Mouse (Mus musculus) embryonic facial prominence, embryonic 11.5 days (tissue): ENCODE measurements around the gene Zdhhc19. TPM values are rescaled to one million over a fixed set of nuclear protein-coding genes. Genes with fewer than 3 reads are reported as not detected.

Source experiments
- ATAC-seq: fragments of 200-750 bp; cut with Nextera tagmentation; replicated peaks from 2 replicates; pipeline ENCODE4 v1.8.0; 2017; ENCODE audit warnings: low read depth; ENCODE audit not compliant: insufficient number of reproducible peaks, low FRiP score, low TSS enrichment
- DNase-seq: peaks from one replicate; pipeline ENCODE4 v3.0.0-alpha.2; 2015; ENCODE audit warnings: low spot score
- H3K27ac ChIP-seq: fragments of 300-500 bp; sonication (generic); replicated peaks from 2 replicates; pipeline ENCODE4 v1.5.1; 2014; ENCODE audit warnings: mild to moderate bottlenecking, low read depth, low read length, control low read depth
- H3K27me3 ChIP-seq: fragments of 300-500 bp; sonication (generic); 2 replicates; pipeline ENCODE4 v1.6.1; 2014; ENCODE audit warnings: mild to moderate bottlenecking, low read length, moderate library complexity, mixed read lengths; ENCODE audit not compliant: control insufficient read depth, insufficient read depth
- H3K36me3 ChIP-seq: fragments of 300-500 bp; sonication (generic); replicated peaks from 2 replicates; pipeline ENCODE4 v1.6.1; 2014; ENCODE audit warnings: low read depth, mild to moderate bottlenecking, low read length, moderate library complexity, mixed read lengths; ENCODE audit not compliant: control insufficient read depth, insufficient read depth
- H3K4me1 ChIP-seq: fragments of 300-500 bp; sonication (generic); 2 replicates; pipeline ENCODE4 v1.6.1; 2014; ENCODE audit warnings: low read length, mixed read lengths; ENCODE audit not compliant: control insufficient read depth, insufficient read depth
- H3K4me2 ChIP-seq: fragments of 300-500 bp; sonication (generic); 2 replicates; pipeline ENCODE4 v1.6.1; 2014; ENCODE audit warnings: low read depth, mild to moderate bottlenecking, control low read depth, low read length, moderate library complexity
- H3K4me3 ChIP-seq: fragments of 300-500 bp; sonication (generic); 2 replicates; pipeline ENCODE4 v1.5.1; 2014; ENCODE audit warnings: low read depth, low read length, control low read depth
- H3K9ac ChIP-seq: fragments of 300-500 bp; sonication (generic); replicated peaks from 2 replicates; pipeline ENCODE4 v1.6.1; 2014; ENCODE audit warnings: mild to moderate bottlenecking, control low read depth, low read length
- H3K9me3 ChIP-seq: fragments of 300-500 bp; sonication (generic); replicated peaks from 2 replicates; pipeline ENCODE4 v1.6.1; 2016; ENCODE audit warnings: mild to moderate bottlenecking, low read length, inconsistent platforms, mixed read lengths; ENCODE audit not compliant: control insufficient read depth
- WGBS: fragments of 180-500 bp; shearing (Covaris S2); extraction: QIAGEN DNeasy Blood & Tissue Kit; methylation state at CpG from one replicate; pipeline ENCODE4 v1.1.7; 2014; 5-methylcytosine and 5-hydroxymethylcytosine counted together
- polyA plus RNA-seq: library from polyadenylated mRNA; unstranded; fragments of >200 nt; fragmentation: Nextera tagmentation; extraction: Ambion mirVana; gene quantifications from 2 replicates; pipeline ENCODE4 v1.2.1, GENCODE M21; 2014

Gene Zdhhc19
- polyA plus RNA-seq, 1 experiment from 2014 or later, result not detected

DNA sequence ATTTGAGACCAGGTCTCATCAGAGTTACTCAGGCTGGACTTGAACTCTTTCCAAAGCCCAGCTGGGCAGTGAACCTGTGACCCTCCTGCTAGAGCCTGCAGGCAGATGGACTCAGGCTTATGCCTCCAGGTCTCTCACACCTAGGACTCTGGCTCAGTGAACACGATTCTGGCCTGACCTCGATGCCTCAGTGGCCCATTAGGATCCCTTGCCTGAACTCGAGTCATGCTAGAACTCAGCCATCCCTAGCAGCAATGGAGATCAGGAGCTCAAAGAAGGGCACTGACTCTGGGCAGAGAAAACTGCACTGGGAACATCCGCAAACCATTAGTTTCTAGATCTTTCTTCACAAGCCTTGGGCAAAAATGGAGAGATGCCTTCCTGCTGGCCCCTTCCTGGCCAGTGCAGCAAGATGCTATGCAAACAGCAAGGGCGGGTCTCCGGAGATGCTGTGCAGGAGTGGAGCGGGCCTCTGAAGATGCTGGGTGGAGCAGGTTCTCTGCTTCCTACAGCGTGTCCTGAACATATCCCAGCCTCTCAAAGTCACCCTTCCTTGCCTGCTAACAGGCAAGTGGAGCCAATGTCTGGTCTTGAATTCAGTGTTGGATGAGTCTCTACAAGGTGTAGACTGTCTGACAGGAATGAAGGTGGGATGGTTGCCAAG, 15.9 kb downstream of the Zdhhc19 start:
- Histone ChIP-seq H3K27ac (no peak overlapping the region), H3K9me3 (no peaks in the 10 kb centered on the region), H3K27me3 (no peaks in the 10 kb centered on the region), H3K36me3 (no peaks in the 10 kb centered on the region), H3K4me3 (no peak overlapping the region), H3K9ac (no peak overlapping the region), H3K4me1 (no peaks in the 10 kb centered on the region), H3K4me2 (no peak overlapping the region)
- no peak for DNase-seq
- WGBS, result 91% methylated on average over 8 of the region's 8 CpGs
- ATAC-seq, result no peak

DNA sequence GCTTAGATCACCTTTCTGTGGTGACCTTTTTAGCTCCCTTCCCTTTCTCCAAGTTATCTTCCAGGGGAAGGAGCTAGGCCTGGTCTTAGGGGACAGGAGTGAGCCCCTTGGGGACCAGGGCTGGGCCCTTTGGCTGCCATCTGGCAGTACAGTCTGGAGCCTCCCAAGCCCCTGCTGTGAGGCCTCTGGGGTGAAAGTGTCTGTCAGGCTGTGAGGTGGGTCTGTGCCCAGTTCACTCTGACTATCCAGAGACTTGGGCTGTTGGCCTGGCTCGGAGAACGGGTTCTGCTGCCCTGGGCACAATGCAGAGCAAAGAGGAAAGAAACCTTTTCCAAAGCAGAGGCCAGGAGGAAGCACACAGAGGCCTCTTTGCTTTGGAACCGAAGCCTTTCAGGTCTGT, 16.9 kb downstream of the Zdhhc19 start:
- Histone ChIP-seq H3K4me1 (no peaks in the 10 kb centered on the region), H3K27me3 (no peaks in the 10 kb centered on the region), H3K36me3 (no peaks in the 10 kb centered on the region), H3K9me3 (no peaks in the 10 kb centered on the region), H3K4me3 (no peak overlapping the region), H3K27ac (no peak overlapping the region), H3K4me2 (no peak overlapping the region), H3K9ac (no peak overlapping the region)
- ATAC-seq (no peak), DNase-seq (no peak)
- 77% methylated on average over 3 of the region's 3 CpGs for WGBS

DNA sequence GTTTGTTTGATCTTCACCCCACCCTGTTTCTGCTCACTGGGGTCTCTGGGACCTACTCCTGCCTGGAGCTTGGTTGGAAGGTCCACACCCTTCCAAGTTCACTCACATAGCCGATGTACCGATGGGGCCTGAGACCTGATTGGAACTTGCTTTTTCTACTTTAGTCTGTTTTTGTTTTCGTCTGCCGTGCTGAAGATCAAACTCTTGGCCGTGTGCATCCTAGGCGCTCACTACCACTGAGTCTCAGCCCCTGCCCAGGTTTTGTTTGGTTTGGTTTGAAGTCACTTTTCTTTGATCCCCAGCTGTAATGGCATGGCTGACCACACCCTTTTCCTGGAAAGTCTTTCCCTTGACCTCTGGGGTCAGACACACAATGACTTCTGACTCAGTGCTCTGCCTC, 17.3 kb downstream of the Zdhhc19 start:
- no peak overlapping the region for H3K4me2 ChIP-seq
- WGBS, result 77% methylated on average over 6 of the region's 6 CpGs

DNA sequence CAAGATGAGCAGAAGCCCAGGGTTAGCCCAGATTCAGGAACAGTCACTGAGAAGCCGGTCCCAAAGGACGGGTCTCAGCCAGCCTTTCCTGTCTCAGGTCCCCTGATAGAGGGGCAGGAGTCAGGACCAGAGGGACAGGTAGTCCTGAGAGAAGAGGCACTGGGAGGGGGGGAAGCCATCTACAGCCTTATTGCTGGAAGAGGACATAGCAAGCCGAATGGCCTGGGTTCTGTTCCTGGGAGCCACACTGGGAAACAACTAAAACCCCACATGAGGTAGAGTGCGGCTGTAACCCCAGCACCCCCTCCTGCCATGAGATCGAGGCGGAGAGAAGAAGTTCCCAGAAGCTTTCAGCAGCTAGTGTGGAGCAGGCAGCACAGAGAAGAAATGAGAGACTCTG, 17.9 kb downstream of the Zdhhc19 start:
- Histone ChIP-seq H3K9ac (no peak overlapping the region), H3K4me2 (no peak overlapping the region), H3K4me1 (no peaks in the 10 kb centered on the region), H3K27ac (no peak overlapping the region), H3K4me3 (no peak overlapping the region), H3K27me3 (no peaks in the 10 kb centered on the region), H3K36me3 (no peaks in the 10 kb centered on the region), H3K9me3 (no peaks in the 10 kb centered on the region)
- ATAC-seq, result no peak
- 90% methylated on average over 6 of the region's 6 CpGs for WGBS
- DNase-seq, result no peak

More for the DNA sequence above, 17.3 kb downstream of the Zdhhc19 start:
- ATAC-seq (no peak), DNase-seq (no peak)
- Histone ChIP-seq H3K4me3 (no peak overlapping the region), H3K9me3 (no peaks in the 10 kb centered on the region), H3K27me3 (no peaks in the 10 kb centered on the region), H3K9ac (no peak overlapping the region), H3K4me1 (no peaks in the 10 kb centered on the region), H3K27ac (no peak overlapping the region), H3K36me3 (no peaks in the 10 kb centered on the region)

DNA sequence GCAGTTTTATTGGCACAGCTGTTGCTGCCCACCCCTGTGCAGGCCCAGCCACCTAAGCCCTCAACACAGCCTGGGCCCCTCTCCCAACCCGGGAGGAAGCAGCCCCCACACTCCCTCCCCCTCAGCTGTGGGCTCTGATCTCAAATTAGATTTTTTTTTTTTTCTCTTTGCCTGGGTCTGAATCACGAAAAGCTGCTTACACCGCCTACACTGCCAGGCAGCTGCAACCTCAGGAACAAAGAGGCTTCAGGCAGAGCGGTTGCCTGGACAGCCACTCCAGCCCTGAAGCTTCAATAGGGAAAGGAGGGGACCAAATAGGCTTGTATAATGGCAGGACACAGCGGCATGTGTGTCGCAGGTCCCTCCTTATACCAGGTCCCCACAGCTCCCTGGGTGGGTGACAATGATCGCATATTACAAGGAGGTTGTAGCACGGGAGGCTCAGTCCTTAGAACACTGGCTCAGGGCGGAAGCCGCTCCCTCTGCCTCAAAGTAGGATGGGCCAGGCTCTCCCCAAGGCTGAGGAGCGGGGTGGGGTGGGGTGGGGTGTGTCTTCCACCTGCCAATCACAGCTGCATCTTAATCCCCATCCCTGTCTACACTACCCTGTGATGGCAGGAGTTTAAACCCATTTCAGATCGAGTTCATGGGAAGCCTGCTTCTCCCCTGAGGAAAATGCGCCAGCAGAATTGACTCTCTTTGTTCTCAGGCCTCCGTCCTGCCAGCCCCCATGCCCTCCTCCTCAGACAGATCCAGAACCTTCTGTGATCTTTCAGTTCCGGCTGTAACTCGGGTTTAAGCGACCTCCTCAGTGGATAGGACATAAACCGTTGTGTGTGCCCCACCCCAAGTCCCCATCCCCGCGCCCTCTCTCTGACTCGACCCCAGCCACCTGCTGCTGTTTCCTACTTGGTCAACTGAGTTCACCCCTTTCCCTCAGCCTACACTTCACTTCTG, 20.2 kb downstream of the Zdhhc19 start:
- DNase-seq (peak; percentile 75), ATAC-seq (peak; percentile 90)
- Histone ChIP-seq H3K4me1 (no peaks in the 10 kb centered on the region), H3K27ac (peak overlapping the region; percentile 88), H3K4me3 (0 out of 2 replicates have a peak overlapping the region, but pooled peaks have one; percentile 7), H3K9me3 (no peaks in the 10 kb centered on the region), H3K4me2 (peak overlapping the region; percentile 39), H3K27me3 (no peaks in the 10 kb centered on the region), H3K36me3 (no peaks in the 10 kb centered on the region), H3K9ac (peak overlapping the region; percentile 68)
- 17% methylated on average over 21 of the region's 21 CpGs for WGBS

DNA sequence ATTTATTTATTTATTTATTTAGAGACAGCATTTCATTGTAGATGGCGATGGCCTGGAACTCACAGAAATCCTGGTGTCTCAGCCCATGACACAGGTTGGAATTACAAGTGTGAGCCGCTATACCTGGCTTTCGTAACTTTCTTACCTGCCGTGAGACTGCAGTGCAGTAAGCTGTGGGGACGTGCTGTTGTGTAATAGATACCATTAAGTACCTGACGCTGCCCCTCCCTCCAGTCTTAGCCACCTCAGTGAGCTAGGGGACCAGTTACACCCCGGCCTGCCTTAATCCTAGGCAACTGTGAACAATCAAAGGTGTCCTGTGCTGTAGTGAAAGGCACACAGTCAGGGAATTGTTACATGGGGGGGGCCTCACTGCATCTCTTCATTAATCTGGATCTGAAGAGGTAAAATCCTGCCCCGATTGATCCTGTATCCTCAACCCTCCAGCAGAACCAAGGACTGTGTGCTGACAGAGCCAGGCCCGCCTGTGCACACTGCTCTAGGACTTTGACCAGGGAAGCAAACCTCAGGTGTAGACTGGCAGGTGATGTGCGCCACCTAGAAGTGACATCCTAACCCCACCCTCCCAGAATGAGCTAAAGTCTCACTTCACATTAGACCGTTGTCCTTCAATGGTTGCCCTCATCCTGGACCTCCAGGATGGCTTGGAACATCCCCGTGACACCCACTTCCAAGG, 21.9 kb downstream of the Zdhhc19 start:
- Histone ChIP-seq H3K9me3 (no peaks in the 10 kb centered on the region), H3K4me3 (no peak overlapping the region), H3K27me3 (no peaks in the 10 kb centered on the region), H3K9ac (no peak overlapping the region), H3K27ac (no peak overlapping the region), H3K4me1 (no peaks in the 10 kb centered on the region), H3K4me2 (no peak overlapping the region), H3K36me3 (no peaks in the 10 kb centered on the region)
- WGBS, result 80% methylated on average over 12 of the region's 12 CpGs
- no peak for ATAC-seq
- no peak for DNase-seq

DNA sequence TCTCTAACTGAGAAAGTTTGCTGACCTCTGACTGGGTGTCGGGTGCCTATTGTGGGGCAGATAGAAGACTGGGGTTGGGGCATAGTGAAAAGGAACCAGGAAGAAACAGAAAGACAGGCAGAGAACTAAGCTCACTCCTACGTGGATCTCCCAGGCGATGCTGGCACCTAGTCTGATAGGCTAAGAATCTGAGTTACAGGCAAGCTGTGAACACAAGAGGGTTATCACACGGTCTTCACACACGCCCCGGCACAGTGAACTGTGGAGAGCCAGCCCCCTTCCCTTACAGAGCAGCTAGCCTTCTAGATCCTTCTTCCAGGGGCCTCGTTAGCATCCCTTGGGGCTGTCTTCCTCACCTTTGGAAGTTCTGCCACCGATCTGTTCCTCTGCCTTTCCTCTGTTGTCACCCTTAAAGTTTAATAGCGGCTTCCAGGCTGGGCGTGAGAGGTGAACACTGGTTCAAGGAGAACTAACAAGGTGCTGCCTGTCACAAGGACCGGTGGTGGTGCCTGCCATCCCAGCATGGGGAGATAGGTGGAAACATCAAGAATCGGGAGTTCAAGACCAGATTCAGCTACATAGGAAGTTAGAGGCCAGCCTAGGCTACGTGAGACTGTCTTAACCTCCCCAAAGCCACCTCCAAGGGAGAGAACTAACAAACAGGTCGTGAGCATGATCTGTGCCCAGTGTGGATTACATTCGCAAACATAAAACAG, 23.7 kb downstream of the Zdhhc19 start:
- DNase-seq, result no peak
- H3K36me3 ChIP-seq, result no peaks in the 10 kb centered on the region
- H3K4me1 ChIP-seq, result no peaks in the 10 kb centered on the region
- no peak for ATAC-seq
- no peak overlapping the region for H3K4me2 ChIP-seq
- H3K27me3 ChIP-seq, result no peaks in the 10 kb centered on the region
- H3K9ac ChIP-seq, result no peak overlapping the region
- H3K9me3 ChIP-seq, result no peaks in the 10 kb centered on the region
- no peak overlapping the region for H3K4me3 ChIP-seq
- no peak overlapping the region for H3K27ac ChIP-seq
- 80% methylated on average over 15 of the region's 15 CpGs for WGBS
